Mouse (Mus musculus) liver, embryonic 14.5 days (tissue): ENCODE measurements around the gene Trappc3l.

ENCODE experiments used
- CTCF ChIP-seq: IDR thresholded peaks from 2 replicates; pipeline ENCODE4 v1.5.1; 2016; ENCODE audit warnings: antibody characterized with exemption, low read depth, control low read depth
- EP300 ChIP-seq: IDR thresholded peaks from 2 replicates; pipeline ENCODE4 v1.6.1; 2016; ENCODE audit warnings: antibody characterized with exemption, low read depth

DNA sequence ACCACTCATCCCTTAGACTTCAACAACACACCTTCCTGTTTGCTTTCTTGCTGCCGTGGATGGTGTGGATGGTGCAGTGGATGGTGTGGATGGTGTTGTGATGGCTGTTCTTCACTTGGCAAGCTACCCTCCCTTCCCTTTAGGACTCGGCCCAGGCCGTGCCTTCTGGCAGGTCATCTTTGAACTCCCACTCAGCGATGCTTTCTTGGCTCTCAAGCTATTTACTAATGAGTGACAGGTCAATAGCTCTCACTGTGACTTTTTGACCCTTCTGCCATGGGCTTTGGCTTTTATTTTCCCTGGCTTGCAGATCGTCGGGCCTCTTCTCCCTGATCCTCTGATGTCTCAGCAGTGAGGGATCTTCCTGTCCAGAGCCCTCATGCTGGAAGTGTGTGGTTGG is 99.0 kb downstream of the Trappc3l start:
- no peak for TF ChIP-seq CTCF
- TF ChIP-seq EP300: no peak
